Mouse (Mus musculus) embryonic facial prominence, embryonic 14.5 days (tissue): ENCODE measurements around the gene Arcn1. TPM values are rescaled to one million over a fixed set of nuclear protein-coding genes. Genes with fewer than 3 reads are reported as not detected.

Experiments
- ATAC-seq: fragments of 200-750 bp; cut with Nextera tagmentation; 2 replicates; pipeline ENCODE4 v1.8.0; 2017; ENCODE audit warnings: low read depth, moderate number of reproducible peaks, moderate TSS enrichment
- DNase-seq: peaks from one replicate; pipeline ENCODE4 v3.0.0-alpha.2; 2015; ENCODE audit warnings: low spot score
- H3K27ac ChIP-seq: fragments of 300-500 bp; sonication (generic); replicated peaks from 2 replicates; pipeline ENCODE4 v1.5.1; 2014; ENCODE audit warnings: low read depth, mild to moderate bottlenecking, low read length, moderate library complexity
- H3K27me3 ChIP-seq: fragments of 300-500 bp; sonication (generic); replicated peaks from 2 replicates; pipeline ENCODE4 v1.6.1; 2014; ENCODE audit warnings: low read length; ENCODE audit not compliant: control insufficient read depth, insufficient read depth
- H3K36me3 ChIP-seq: fragments of 300-500 bp; sonication (generic); 2 replicates; pipeline ENCODE4 v1.6.1; 2014; ENCODE audit warnings: low read length, mixed read lengths; ENCODE audit not compliant: control insufficient read depth, insufficient read depth
- H3K4me1 ChIP-seq: fragments of 300-500 bp; sonication (generic); 2 replicates; pipeline ENCODE4 v1.6.1; 2014; ENCODE audit warnings: antibody characterized with exemption, low read length; ENCODE audit not compliant: control insufficient read depth, insufficient read depth
- H3K4me2 ChIP-seq: fragments of 300-500 bp; sonication (generic); 2 replicates; pipeline ENCODE4 v1.6.1; 2014; ENCODE audit warnings: low read depth, mild to moderate bottlenecking, low read length, moderate library complexity, mixed read lengths
- H3K4me3 ChIP-seq: fragments of 300-500 bp; sonication (generic); 2 replicates; pipeline ENCODE4 v1.5.1; 2014; ENCODE audit warnings: low read depth, mild to moderate bottlenecking, low read length
- H3K9ac ChIP-seq: fragments of 300-500 bp; sonication (generic); 2 replicates; pipeline ENCODE4 v1.6.1; 2014; ENCODE audit warnings: low read depth, mild to moderate bottlenecking, low read length, moderate library complexity, mixed read lengths
- H3K9me3 ChIP-seq: fragments of 300-500 bp; sonication (generic); 2 replicates; pipeline ENCODE4 v1.6.1; 2016; ENCODE audit warnings: low read length; ENCODE audit not compliant: control insufficient read depth
- WGBS: fragments of 180-500 bp; shearing (Covaris S2); extraction: QIAGEN DNeasy Blood & Tissue Kit; methylation state at CpG from one replicate; pipeline ENCODE4 v1.1.7; 2014; 5-methylcytosine and 5-hydroxymethylcytosine counted together
- polyA plus RNA-seq: library from polyadenylated mRNA; unstranded; fragments of >200 nt; fragmentation: Nextera tagmentation; extraction: Ambion mirVana; gene quantifications from 2 replicates; pipeline ENCODE4 v1.2.1, GENCODE M21; 2014

The Arcn1 gene
- polyA plus RNA-seq, 1 experiment from 2014 or later: 220 TPM

DNA sequence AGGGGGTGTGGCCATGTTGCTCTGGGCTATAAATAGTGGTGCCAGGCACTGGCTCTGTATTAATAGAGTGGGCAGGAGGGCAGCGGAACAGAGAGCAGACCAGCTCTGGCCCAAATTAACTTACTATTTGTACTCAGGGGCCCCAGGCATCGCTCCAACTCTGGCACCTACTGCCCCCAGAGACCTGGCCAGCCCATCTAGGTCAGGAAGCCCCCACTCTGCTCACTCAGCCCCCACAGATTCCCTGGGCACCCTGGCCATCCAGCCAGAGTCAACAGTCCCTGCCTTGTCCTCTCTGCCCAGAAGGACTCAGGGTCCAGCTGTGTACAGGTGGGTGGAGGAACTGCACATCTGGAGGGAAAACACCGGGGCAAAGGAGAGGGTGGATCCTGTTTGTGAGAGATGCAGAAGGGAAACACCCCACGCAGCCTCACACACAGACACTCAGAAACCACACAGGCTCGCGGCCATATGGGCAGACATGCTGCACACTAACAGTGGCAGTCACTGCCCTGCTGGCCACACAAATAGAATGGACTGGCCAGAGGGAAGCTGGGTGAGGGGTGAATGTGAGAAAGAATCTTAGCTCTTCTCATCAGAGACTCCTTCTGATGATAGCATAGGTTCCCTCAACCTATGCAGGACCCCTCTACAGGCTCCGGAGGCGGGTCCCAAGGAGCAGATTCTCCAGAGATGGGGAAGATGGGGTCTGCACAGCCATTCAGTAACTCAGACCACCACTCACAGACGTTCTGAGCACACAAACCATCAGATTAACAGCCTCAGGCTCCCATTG lies 47.1 kb downstream of the Arcn1 start:
- Histone ChIP-seq H3K9ac (peak overlapping the region; percentile 80), H3K27ac (peak overlapping the region; percentile 67), H3K4me1 (peaks cover 36% of the 10 kb centered on the region), H3K4me3 (peak overlapping the region; percentile 62), H3K9me3 (no peaks in the 10 kb centered on the region), H3K27me3 (no peaks in the 10 kb centered on the region), H3K4me2 (peak overlapping the region; percentile 78), H3K36me3 (peaks cover 25% of the 10 kb centered on the region)
- DNase-seq (no peak), ATAC-seq (0 out of 2 replicates have a peak, but pooled peaks have one; percentile 7)
- WGBS: 10% methylated on average over 9 of the region's 9 CpGs

DNA sequence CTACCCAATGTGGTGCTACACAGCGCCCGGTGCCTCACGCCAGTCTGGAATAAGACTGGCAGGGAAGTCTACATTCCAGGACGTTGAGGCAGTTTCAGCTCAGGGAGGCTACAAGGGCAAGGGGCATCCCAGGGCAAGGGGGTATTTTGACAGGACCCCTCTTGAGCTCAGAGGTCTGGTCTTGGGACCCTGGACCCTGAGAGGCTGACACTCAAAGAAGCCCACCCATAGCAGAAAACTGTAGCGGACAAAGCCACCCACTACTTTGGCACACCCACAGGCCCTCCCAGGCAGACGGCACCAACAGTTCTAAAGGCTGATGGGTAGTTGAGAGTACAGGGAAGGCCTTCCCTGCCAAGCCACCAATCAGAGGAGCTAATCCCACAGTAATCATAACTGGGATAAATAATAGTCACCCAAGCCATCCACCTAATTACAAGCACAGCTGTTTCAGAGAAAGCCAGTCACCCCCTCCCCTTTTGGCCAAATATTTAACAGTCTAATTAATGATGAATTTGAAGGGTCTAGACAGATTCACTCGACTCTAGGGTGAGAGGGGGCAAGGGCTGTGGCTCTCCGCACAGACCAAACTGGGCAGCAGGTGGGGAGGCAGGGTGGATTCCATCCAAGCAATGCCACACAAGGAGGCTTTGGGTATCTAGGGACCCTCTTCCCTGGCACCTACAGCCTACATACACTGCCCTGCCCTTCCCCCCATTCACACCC lies 47.9 kb downstream of the Arcn1 start:
- Histone ChIP-seq H3K27me3 (no peaks in the 10 kb centered on the region), H3K9me3 (no peaks in the 10 kb centered on the region), H3K9ac (peak overlapping the region; percentile 80; the same call in 1 of the 2 replicates), H3K4me2 (peak overlapping the region; percentile 78), H3K4me1 (peaks cover 36% of the 10 kb centered on the region), H3K4me3 (peak overlapping the region; percentile 62), H3K27ac (no peak overlapping the region; the same call in 1 of the 2 replicates), H3K36me3 (peaks cover 32% of the 10 kb centered on the region)
- 69% methylated on average over 8 of the region's 8 CpGs for WGBS
- ATAC-seq (0 out of 2 replicates have a peak, but pooled peaks have one; percentile 0), DNase-seq (no peak)

DNA sequence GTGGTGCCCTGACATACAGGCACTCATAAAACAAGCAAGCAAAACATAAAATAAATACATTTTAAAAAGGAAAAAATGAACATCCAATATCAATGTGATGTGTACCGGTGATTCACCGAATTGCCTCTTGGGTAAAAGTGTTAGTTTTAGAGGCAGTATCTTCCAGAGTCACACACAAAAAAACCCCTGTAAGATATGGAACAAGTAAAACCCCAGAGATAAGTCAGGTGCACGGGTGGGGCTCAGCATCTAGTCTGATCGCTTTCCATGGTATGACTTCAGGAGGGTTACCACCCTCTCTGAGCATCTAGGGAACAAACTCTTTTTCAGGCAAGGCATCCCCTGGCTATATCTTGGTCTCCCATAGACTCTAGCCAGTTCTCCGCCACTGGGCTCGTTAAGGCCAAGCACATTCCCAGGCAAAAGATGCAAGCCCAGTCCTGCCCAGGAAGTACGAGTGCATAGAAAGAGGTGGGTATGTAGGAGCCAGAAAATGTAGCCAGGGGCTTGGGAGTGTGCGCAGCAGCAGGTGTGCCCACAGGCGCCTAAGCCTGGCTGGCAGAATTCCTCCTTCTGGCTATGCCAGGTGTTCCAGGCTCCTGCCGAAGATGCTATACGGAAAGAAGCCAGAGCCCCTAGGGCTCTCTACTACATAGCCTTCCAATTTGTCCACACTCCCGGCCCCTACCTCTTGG lies 48.6 kb downstream of the Arcn1 start:
- DNase-seq (no peak), ATAC-seq (no peak)
- H3K4me1 ChIP-seq: peaks cover 33% of the 10 kb centered on the region
- no peak overlapping the region; the same call in 1 of the 2 replicates for H3K27ac ChIP-seq
- H3K27me3 ChIP-seq: no peaks in the 10 kb centered on the region
- H3K4me3 ChIP-seq: no peak overlapping the region
- 0 out of 2 replicates have a peak overlapping the region, but pooled peaks have one; percentile 3 for H3K4me2 ChIP-seq
- H3K9me3 ChIP-seq: no peaks in the 10 kb centered on the region
- 76% methylated on average over 12 of the region's 12 CpGs for WGBS
- peaks cover 39% of the 10 kb centered on the region for H3K36me3 ChIP-seq
- H3K9ac ChIP-seq: no peak overlapping the region

DNA sequence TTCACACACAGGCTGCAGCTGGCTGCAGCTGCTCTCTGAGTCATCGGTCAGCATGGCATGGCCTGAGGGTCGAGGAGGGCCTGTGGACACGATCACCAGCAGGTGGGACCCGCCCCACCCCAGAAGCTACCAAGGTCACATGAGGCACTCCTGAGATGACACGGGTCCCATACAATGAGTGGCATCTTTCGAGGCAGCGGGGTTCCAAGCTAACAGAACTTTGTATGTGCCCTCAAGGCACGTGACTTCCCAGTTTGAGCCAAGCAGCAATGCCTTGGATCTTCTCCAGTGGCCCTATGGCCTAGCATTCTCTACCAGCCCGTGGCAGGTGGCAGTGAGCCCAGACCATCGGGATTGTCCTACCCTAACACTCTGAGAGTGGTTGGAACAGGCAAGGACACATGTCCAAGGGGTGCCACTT lies 49.8 kb downstream of the Arcn1 start:
- H3K4me2 ChIP-seq: no peak overlapping the region
- peaks cover 20% of the 10 kb centered on the region for H3K4me1 ChIP-seq
- no peaks in the 10 kb centered on the region for H3K9me3 ChIP-seq
- DNase-seq (no peak), ATAC-seq (no peak)
- H3K9ac ChIP-seq: no peak overlapping the region
- 77% methylated on average over 10 of the region's 10 CpGs for WGBS
- H3K27ac ChIP-seq: no peak overlapping the region
- H3K27me3 ChIP-seq: no peaks in the 10 kb centered on the region
- H3K36me3 ChIP-seq: peaks cover 48% of the 10 kb centered on the region
- H3K4me3 ChIP-seq: no peak overlapping the region

DNA sequence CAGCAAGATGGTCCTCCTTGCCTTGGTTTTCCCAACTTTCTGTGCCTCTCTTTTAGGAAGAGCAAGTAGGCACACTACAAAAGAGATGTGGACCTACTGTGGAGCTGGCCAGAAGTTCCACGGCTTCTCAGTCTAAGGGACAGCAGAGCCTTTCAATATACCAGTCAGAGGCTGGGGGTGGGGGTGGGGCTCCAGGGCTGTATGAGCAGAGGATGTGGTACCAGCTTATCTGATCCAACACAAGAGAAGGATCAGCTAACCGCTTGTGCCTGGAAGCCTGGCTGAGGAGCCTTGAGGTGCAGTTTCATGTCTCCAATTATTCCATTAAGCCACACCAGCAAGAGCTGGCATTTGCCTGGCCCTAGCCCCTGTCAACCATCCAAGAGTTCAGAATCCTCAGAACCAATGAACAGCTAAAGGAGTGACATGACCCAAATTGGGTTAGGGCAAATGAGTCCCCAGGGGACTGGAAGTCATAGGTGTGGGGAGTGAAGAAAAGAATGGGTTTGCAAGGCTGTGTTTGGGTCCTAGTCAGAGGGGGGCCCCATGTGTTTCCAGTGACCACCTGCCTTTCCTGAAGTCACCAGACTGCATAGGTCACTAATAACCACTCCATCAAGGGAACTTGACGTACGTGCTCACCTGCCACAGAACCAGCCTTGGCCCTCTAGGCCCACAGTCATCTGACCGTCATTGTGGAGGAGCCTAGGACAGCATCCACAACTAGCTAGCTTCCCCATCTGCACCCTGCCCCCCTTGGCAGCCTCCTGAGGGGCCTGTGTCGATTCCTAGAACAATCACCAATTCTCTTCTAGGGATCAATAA lies 50.4 kb downstream of the Arcn1 start:
- H3K36me3 ChIP-seq: peaks cover 54% of the 10 kb centered on the region
- H3K9me3 ChIP-seq: no peaks in the 10 kb centered on the region
- no peak overlapping the region for H3K4me2 ChIP-seq
- ATAC-seq (no peak), DNase-seq (no peak)
- no peak overlapping the region for H3K4me3 ChIP-seq
- H3K27me3 ChIP-seq: no peaks in the 10 kb centered on the region
- H3K4me1 ChIP-seq: peaks cover 15% of the 10 kb centered on the region
- WGBS: 70% methylated on average over 6 of the region's 6 CpGs
- H3K9ac ChIP-seq: no peak overlapping the region
- H3K27ac ChIP-seq: no peak overlapping the region

DNA sequence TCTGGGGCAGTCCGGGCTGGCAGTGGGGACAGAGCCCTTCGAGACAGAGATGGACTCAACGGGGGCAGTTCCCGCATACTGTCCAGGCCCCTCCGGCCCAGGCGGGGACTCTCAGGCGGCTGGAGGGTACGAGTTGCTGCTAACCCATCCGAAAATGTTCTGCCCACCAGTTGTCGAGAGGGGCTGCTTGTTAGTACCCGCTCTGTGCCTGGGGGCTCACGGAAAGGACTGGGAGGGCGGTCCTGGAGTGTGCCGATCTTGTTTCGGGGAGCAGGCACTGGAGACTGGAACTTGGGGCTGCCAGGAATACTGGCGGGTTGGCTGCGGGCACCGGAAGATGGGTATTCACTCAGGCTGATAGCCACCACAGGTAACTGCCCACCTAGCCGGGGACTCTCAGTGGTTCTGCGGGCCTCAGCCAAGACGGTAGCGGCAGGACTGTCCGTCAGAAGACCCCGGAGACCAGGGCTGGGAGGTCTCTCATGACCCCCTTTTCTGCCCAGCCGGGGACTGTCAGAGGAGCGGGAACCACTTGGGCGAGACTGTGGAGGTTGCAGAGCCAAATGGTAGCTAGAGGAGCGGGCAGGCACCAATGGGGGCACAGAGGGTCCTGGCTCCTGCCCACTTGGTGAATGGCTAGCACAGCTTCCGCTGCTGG lies 51.8 kb downstream of the Arcn1 start:
- H3K27ac ChIP-seq: no peak overlapping the region
- ATAC-seq (no peak), DNase-seq (no peak)
- H3K9me3 ChIP-seq: no peaks in the 10 kb centered on the region
- no peaks in the 10 kb centered on the region for H3K27me3 ChIP-seq
- peaks cover 68% of the 10 kb centered on the region for H3K36me3 ChIP-seq
- no peak overlapping the region for H3K9ac ChIP-seq
- no peak overlapping the region for H3K4me3 ChIP-seq
- WGBS: 97% methylated on average over 26 of the region's 29 CpGs
- peaks cover 15% of the 10 kb centered on the region for H3K4me1 ChIP-seq
- H3K4me2 ChIP-seq: no peak overlapping the region

DNA sequence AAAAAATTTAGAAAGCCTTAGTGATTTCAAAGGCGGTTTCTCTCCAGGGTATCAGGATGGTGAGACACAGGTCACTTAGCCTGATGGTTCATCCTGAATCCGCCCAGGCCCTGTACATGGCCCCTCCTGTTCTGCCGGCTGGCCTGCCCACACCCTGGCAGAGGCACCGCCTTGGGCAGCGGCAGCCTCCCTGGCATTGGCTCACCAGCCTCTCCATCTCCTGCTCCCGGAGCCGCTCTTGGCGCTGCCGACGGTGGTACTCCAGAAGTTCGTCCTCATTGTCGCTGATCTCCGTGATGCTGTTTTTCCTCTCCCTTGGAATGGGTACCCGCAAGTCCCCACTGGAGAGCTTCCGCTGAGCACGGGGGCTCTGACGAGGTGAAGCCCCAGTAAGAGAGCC lies 52.5 kb downstream of the Arcn1 start:
- H3K27me3 ChIP-seq: no peaks in the 10 kb centered on the region

More for the DNA sequence above, 52.5 kb downstream of the Arcn1 start:
- Histone ChIP-seq H3K9me3 (no peaks in the 10 kb centered on the region), H3K4me2 (no peak overlapping the region), H3K36me3 (peaks cover 74% of the 10 kb centered on the region), H3K9ac (no peak overlapping the region), H3K4me3 (no peak overlapping the region), H3K4me1 (peaks cover 9% of the 10 kb centered on the region), H3K27ac (no peak overlapping the region)
- ATAC-seq: no peak
- WGBS: 88% methylated on average over 14 of the region's 17 CpGs
- DNase-seq: no peak
